Mouse (Mus musculus): ENCODE measurements around the gene Aqp5. TPM values are rescaled to one million over a fixed set of nuclear protein-coding genes. Genes with fewer than 3 reads are reported as not detected.

Gene Aqp5
- polyA plus RNA-seq, 1 experiment from 2014 or later = 0.17 TPM

DNA sequence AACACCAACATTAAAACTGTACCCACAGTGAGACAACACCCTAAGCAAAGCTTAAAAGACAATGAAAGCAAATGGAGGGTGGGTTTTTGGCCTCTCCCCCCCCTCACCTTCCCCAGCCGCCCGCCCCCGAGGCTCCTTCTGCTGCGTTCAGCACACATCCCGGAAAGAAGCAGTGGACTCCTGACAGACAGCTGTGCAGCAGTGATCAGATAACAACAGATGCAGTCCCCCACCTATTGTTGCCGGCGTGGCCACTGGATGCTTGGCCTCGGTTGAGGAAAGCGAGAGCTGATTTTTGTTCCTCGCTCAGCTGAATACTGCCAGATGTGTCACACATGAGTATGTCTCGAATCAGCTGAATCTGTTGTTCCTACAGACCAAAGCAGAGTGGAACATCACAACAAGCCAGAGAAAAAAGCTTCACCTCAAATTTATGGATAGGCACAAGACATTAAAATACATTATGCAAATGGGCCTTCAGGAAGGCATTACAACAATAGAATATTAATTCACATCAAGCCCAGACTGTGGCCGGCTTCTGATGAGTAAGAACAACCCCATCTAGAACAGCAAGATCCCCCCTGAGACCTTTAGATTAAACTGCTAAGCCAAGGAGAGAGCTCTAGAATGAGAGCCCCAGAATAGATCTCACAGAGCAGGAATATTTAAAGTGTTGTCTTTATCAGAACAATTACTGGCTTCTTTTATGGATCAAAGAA is 47.0 kb downstream of the Aqp5 start:
- no peak overlapping the region; the same call in 1 of the 2 replicates for H3K27ac ChIP-seq (ENCODE audit: low read depth, low read length)
- H3K9me3 ChIP-seq (ENCODE audit: control insufficient read depth, low read length) = no peaks in the 10 kb centered on the region
- no peak overlapping the region for H3K4me2 ChIP-seq (ENCODE audit: low read depth, low read length, severe bottlenecking)
- no peak for ATAC-seq (replicated peaks; ENCODE audit: low FRiP score)
- H3K4me3 ChIP-seq (ENCODE audit: low read depth, low read length) = no peak overlapping the region
- H3K36me3 ChIP-seq (ENCODE audit: control insufficient read depth, insufficient read depth, low read length) = peaks cover 7% of the 10 kb centered on the region; the same call in 1 of the 2 replicates
- no peak overlapping the region for H3K9ac ChIP-seq (ENCODE audit: low read length)
- H3K27me3 ChIP-seq (ENCODE audit: control insufficient read depth, insufficient read depth, low read length) = no peaks in the 10 kb centered on the region
- DNase-seq (ENCODE audit: low spot score) = no peak
- WGBS = 89% methylated on average over 12 of the region's 12 CpGs
- H3K4me1 ChIP-seq (replicated peaks; ENCODE audit: control insufficient read depth, insufficient read depth, low read length) = no peaks in the 10 kb centered on the region

DNA sequence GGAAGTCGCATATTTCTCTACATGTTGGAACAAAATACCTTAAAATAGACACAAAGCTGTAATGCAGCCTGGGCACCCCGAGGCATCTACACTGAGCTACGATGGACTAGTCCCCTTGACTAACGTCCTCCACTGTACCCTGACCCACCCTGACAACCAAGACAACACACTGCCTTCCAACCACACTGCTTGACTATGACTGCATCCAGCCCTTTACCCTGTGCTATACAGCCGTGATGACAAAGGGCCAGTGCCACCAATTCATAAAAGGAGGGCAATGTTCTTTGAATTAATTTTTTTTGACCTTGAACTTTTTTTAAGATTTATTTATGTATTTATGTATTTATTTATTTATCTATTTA is 47.5 kb downstream of the Aqp5 start:
- 94% methylated on average over 5 of the region's 5 CpGs for WGBS
- Histone ChIP-seq H3K27ac (ENCODE audit: low read depth, low read length) (no peak overlapping the region; the same call in 1 of the 2 replicates), H3K27me3 (ENCODE audit: control insufficient read depth, insufficient read depth, low read length) (no peaks in the 10 kb centered on the region), H3K4me2 (ENCODE audit: low read depth, low read length, severe bottlenecking) (no peak overlapping the region), H3K36me3 (ENCODE audit: control insufficient read depth, insufficient read depth, low read length) (peaks cover 7% of the 10 kb centered on the region; the same call in 1 of the 2 replicates), H3K9ac (ENCODE audit: low read length) (no peak overlapping the region), H3K4me3 (ENCODE audit: low read depth, low read length) (no peak overlapping the region), H3K9me3 (ENCODE audit: control insufficient read depth, low read length) (no peaks in the 10 kb centered on the region), H3K4me1 (replicated peaks; ENCODE audit: control insufficient read depth, insufficient read depth, low read length) (no peaks in the 10 kb centered on the region)
- DNase-seq (ENCODE audit: low spot score) (no peak), ATAC-seq (replicated peaks; ENCODE audit: low FRiP score) (no peak)

DNA sequence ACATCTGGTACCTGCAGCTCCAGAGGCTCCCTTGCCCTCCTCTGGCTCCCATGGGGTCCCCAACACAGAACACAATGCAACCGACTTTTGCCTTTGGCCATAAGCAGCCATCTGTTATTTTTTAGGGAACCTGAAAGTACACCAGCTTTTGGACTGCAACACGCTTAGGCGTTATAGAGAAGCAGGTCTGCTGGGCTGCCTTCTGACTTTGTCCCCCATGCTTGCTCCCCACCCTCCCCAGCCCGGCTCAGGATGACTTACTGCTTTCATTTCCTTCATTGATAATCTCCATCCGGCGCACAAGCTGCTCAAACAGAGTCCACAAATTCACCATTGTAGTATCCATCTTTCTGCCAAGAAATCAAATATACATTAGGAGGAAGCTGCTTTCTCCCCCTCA is 52.0 kb downstream of the Aqp5 start:
- DNase-seq (ENCODE audit: low spot score) (no peak), ATAC-seq (replicated peaks; ENCODE audit: low FRiP score) (no peak)
- Histone ChIP-seq H3K36me3 (ENCODE audit: control insufficient read depth, insufficient read depth, low read length) (0 out of 2 replicates have a peak, but pooled peaks cover 2% of the 10 kb centered on the region), H3K4me2 (ENCODE audit: low read depth, low read length, severe bottlenecking) (no peak overlapping the region), H3K9ac (ENCODE audit: low read length) (no peak overlapping the region), H3K4me3 (ENCODE audit: low read depth, low read length) (no peak overlapping the region), H3K9me3 (ENCODE audit: control insufficient read depth, low read length) (no peaks in the 10 kb centered on the region), H3K27ac (ENCODE audit: low read depth, low read length) (no peak overlapping the region), H3K4me1 (replicated peaks; ENCODE audit: control insufficient read depth, insufficient read depth, low read length) (peaks cover 2% of the 10 kb centered on the region; the same call in 1 of the 2 replicates), H3K27me3 (ENCODE audit: control insufficient read depth, insufficient read depth, low read length) (no peaks in the 10 kb centered on the region)
- WGBS = 90% methylated on average over 6 of the region's 6 CpGs

DNA sequence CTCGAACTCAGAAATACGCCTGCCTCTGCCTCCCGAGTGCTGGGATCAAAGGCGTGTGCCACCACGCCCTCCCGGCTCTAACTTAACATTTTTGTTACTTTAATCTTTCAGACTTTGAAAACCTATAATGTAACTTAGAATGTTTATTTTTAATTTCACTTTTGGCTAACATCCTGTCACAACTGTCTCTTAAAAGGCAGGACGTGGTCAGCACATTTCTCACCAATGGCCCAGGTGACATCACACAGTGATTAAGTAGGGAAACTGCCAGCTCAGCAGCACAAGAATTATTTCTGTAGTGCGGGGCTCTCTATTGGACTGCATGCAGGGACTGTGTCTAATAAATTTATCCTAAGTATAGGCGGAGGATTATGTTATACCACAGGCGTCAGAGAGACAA is 53.2 kb downstream of the Aqp5 start:
- peaks cover 4% of the 10 kb centered on the region for H3K4me1 ChIP-seq (replicated peaks; ENCODE audit: control insufficient read depth, insufficient read depth, low read length)

More for the DNA sequence above, 53.2 kb downstream of the Aqp5 start:
- H3K9me3 ChIP-seq (ENCODE audit: control insufficient read depth, low read length) = no peaks in the 10 kb centered on the region
- no peaks in the 10 kb centered on the region for H3K27me3 ChIP-seq (ENCODE audit: control insufficient read depth, insufficient read depth, low read length)
- no peak overlapping the region for H3K4me2 ChIP-seq (ENCODE audit: low read depth, low read length, severe bottlenecking)
- no peak overlapping the region for H3K9ac ChIP-seq (ENCODE audit: low read length)
- H3K4me3 ChIP-seq (ENCODE audit: low read depth, low read length) = no peak overlapping the region
- 82% methylated on average over 10 of the region's 10 CpGs for WGBS
- ATAC-seq (replicated peaks; ENCODE audit: low FRiP score) (no peak), DNase-seq (ENCODE audit: low spot score) (no peak)
- H3K27ac ChIP-seq (ENCODE audit: low read depth, low read length) = no peak overlapping the region
- H3K36me3 ChIP-seq (ENCODE audit: control insufficient read depth, insufficient read depth, low read length) = 0 out of 2 replicates have a peak, but pooled peaks cover 2% of the 10 kb centered on the region

Other genes starting within 250 kb of the Aqp5 start
- 14.3 and 17.0 TPM in 2 replicates for gene Fmnl3, start 220.3 kb upstream of the Aqp5 start, polyA plus RNA-seq (2014; fragmentation: Nextera tagmentation; extraction: Ambion mirVana)
- 229 and 267 TPM in 2 replicates for gene Tmbim6, start 197.9 kb upstream of the Aqp5 start, polyA plus RNA-seq (2014; fragmentation: Nextera tagmentation; extraction: Ambion mirVana)
- 12.0 and 12.2 TPM in 2 replicates for gene Nckap5l, start 133.0 kb upstream of the Aqp5 start, polyA plus RNA-seq (2014; fragmentation: Nextera tagmentation; extraction: Ambion mirVana)
- 20.0 and 21.5 TPM in 2 replicates for gene Bcdin3d, start 116.1 kb upstream of the Aqp5 start, polyA plus RNA-seq (2014; fragmentation: Nextera tagmentation; extraction: Ambion mirVana)
- 0.21 and 0.95 TPM in 2 replicates for gene Faim2, start 62.6 kb upstream of the Aqp5 start, polyA plus RNA-seq (2014; fragmentation: Nextera tagmentation; extraction: Ambion mirVana)
- gene Aqp2, start 11.7 kb upstream of the Aqp5 start, polyA plus RNA-seq (2014; fragmentation: Nextera tagmentation; extraction: Ambion mirVana) = not detected in 2 replicates
- not detected in 2 replicates for gene Aqp6, start 10.6 kb downstream of the Aqp5 start, polyA plus RNA-seq (2014; fragmentation: Nextera tagmentation; extraction: Ambion mirVana)
- gene Racgap1, start 60.9 kb downstream of the Aqp5 start, polyA plus RNA-seq (2014; fragmentation: Nextera tagmentation; extraction: Ambion mirVana) = 201 and 217 TPM in 2 replicates
- 3.9 and 5.3 TPM in 2 replicates for gene Asic1, start 79.6 kb downstream of the Aqp5 start, polyA plus RNA-seq (2014; fragmentation: Nextera tagmentation; extraction: Ambion mirVana)
- 134 and 142 TPM in 2 replicates for gene Smarcd1, start 111.3 kb downstream of the Aqp5 start, polyA plus RNA-seq (2014; fragmentation: Nextera tagmentation; extraction: Ambion mirVana)
- gene Gm17349, start 114.7 kb downstream of the Aqp5 start, polyA plus RNA-seq (2014; fragmentation: Nextera tagmentation; extraction: Ambion mirVana) = not detected in 2 replicates
- 0.35 and 0.53 TPM in 2 replicates for gene Gpd1, start 126.7 kb downstream of the Aqp5 start, polyA plus RNA-seq (2014; fragmentation: Nextera tagmentation; extraction: Ambion mirVana)
- 140 and 154 TPM in 2 replicates for gene Cox14, start 134.8 kb downstream of the Aqp5 start, polyA plus RNA-seq (2014; fragmentation: Nextera tagmentation; extraction: Ambion mirVana)
- gene Cers5, start 182.1 kb downstream of the Aqp5 start, polyA plus RNA-seq (2014; fragmentation: Nextera tagmentation; extraction: Ambion mirVana) = 59.2 and 59.7 TPM in 2 replicates

Data from forebrain, embryonic 11.5 days (tissue).